Mouse (Mus musculus): ENCODE measurements around the gene Cdyl2. TPM values are rescaled to one million over a fixed set of nuclear protein-coding genes. Genes with fewer than 3 reads are reported as not detected.

Cdyl2 gene
- polyA plus RNA-seq, 1 experiment from 2014 or later = 8.8 TPM

GRCm38 (mm10) chr8:116617891-116618290 lies 114.9 kb downstream of the Cdyl2 start:
- Histone ChIP-seq H3K27me3 (ENCODE audit: insufficient read depth, low read length) (no peaks in the 10 kb centered on the region), H3K4me3 (replicated peaks; ENCODE audit: low read depth, low read length) (no peak overlapping the region), H3K27ac (no peak overlapping the region), H3K9ac (ENCODE audit: low read depth, low read length) (no peak overlapping the region), H3K9me3 (replicated peaks; ENCODE audit: low read length) (no peaks in the 10 kb centered on the region), H3K36me3 (ENCODE audit: insufficient read depth, low read length) (0 out of 2 replicates have a peak, but pooled peaks cover 2% of the 10 kb centered on the region), H3K4me1 (replicated peaks; ENCODE audit: insufficient read depth, low read length) (no peaks in the 10 kb centered on the region), H3K4me2 (ENCODE audit: low read length) (no peak overlapping the region)
- DNase-seq (ENCODE audit: low spot score) = no peak
- ATAC-seq (replicated peaks; ENCODE audit: low FRiP score, low read depth) = no peak
- TF ChIP-seq CTCF (IDR thresholded peaks at IDR 0.05; ENCODE audit: low read depth) = no peak
- WGBS = 66% methylated on average over 4 of the region's 4 CpGs

- Histone ChIP-seq H3K4me1 (replicated peaks; ENCODE audit: insufficient read depth, low read length) (no peaks in the 10 kb centered on the region), H3K4me3 (replicated peaks; ENCODE audit: low read depth, low read length) (no peak overlapping the region), H3K4me2 (ENCODE audit: low read length) (no peak overlapping the region), H3K36me3 (ENCODE audit: insufficient read depth, low read length) (no peaks in the 10 kb centered on the region), H3K27ac (no peak overlapping the region), H3K27me3 (ENCODE audit: insufficient read depth, low read length) (no peaks in the 10 kb centered on the region), H3K9ac (ENCODE audit: low read depth, low read length) (no peak overlapping the region), H3K9me3 (replicated peaks; ENCODE audit: low read length) (no peaks in the 10 kb centered on the region)
- ATAC-seq (replicated peaks; ENCODE audit: low FRiP score, low read depth) (no peak), DNase-seq (ENCODE audit: low spot score) (no peak)
- TF ChIP-seq CTCF (IDR thresholded peaks at IDR 0.05; ENCODE audit: low read depth) = no peak
Measured at GRCm38 (mm10) chr8:116616369-116616768, 116.4 kb downstream of the Cdyl2 start.

- no peak overlapping the region for H3K27ac ChIP-seq
- H3K4me2 ChIP-seq (ENCODE audit: low read length) = no peak overlapping the region
- H3K27me3 ChIP-seq (ENCODE audit: insufficient read depth, low read length) = no peaks in the 10 kb centered on the region
- no peak for TF ChIP-seq CTCF (IDR thresholded peaks at IDR 0.05; ENCODE audit: low read depth)
- H3K9ac ChIP-seq (ENCODE audit: low read depth, low read length) = no peak overlapping the region
- 78% methylated on average over 7 of the region's 7 CpGs for WGBS
- DNase-seq (ENCODE audit: low spot score) (no peak), ATAC-seq (replicated peaks; ENCODE audit: low FRiP score, low read depth) (no peak)
- no peaks in the 10 kb centered on the region for H3K36me3 ChIP-seq (ENCODE audit: insufficient read depth, low read length)
- no peak overlapping the region for H3K4me3 ChIP-seq (replicated peaks; ENCODE audit: low read depth, low read length)
- H3K9me3 ChIP-seq (replicated peaks; ENCODE audit: low read length) = no peaks in the 10 kb centered on the region
- no peaks in the 10 kb centered on the region for H3K4me1 ChIP-seq (replicated peaks; ENCODE audit: insufficient read depth, low read length)
Measured at GRCm38 (mm10) chr8:116614901-116615300, 117.9 kb downstream of the Cdyl2 start.

GRCm38 (mm10) chr8:116606171-116606570 lies 126.6 kb downstream of the Cdyl2 start:
- Histone ChIP-seq H3K27me3 (ENCODE audit: insufficient read depth, low read length) (no peaks in the 10 kb centered on the region), H3K27ac (no peak overlapping the region), H3K4me3 (replicated peaks; ENCODE audit: low read depth, low read length) (no peak overlapping the region), H3K4me1 (replicated peaks; ENCODE audit: insufficient read depth, low read length) (peaks cover 6% of the 10 kb centered on the region; the same call in 1 of the 2 replicates), H3K9me3 (replicated peaks; ENCODE audit: low read length) (no peaks in the 10 kb centered on the region), H3K9ac (ENCODE audit: low read depth, low read length) (no peak overlapping the region), H3K4me2 (ENCODE audit: low read length) (no peak overlapping the region), H3K36me3 (ENCODE audit: insufficient read depth, low read length) (no peaks in the 10 kb centered on the region)
- WGBS = 46% methylated on average over 11 of the region's 13 CpGs
- TF ChIP-seq CTCF (IDR thresholded peaks at IDR 0.05; ENCODE audit: low read depth) = no peak
- ATAC-seq (replicated peaks; ENCODE audit: low FRiP score, low read depth) (no peak), DNase-seq (ENCODE audit: low spot score) (no peak)

GRCm38 (mm10) chr8:116602806-116603205 lies 130.0 kb downstream of the Cdyl2 start:
- no peak for ATAC-seq (replicated peaks; ENCODE audit: low FRiP score, low read depth)
- peak; percentile 28; the same call in 1 of the 2 replicates for TF ChIP-seq CTCF (IDR thresholded peaks at IDR 0.05; ENCODE audit: low read depth)
- Histone ChIP-seq H3K27me3 (ENCODE audit: insufficient read depth, low read length) (no peaks in the 10 kb centered on the region), H3K27ac (no peak overlapping the region), H3K36me3 (ENCODE audit: insufficient read depth, low read length) (no peaks in the 10 kb centered on the region), H3K4me1 (replicated peaks; ENCODE audit: insufficient read depth, low read length) (no peaks in the 10 kb centered on the region; the same call in 1 of the 2 replicates), H3K4me3 (replicated peaks; ENCODE audit: low read depth, low read length) (no peak overlapping the region), H3K9me3 (replicated peaks; ENCODE audit: low read length) (no peaks in the 10 kb centered on the region), H3K4me2 (ENCODE audit: low read length) (no peak overlapping the region), H3K9ac (ENCODE audit: low read depth, low read length) (no peak overlapping the region)
- no peak for DNase-seq (ENCODE audit: low spot score)
- 92% methylated on average over 4 of the region's 4 CpGs for WGBS

GRCm38 (mm10) chr8:116599728-116600127 lies 133.1 kb downstream of the Cdyl2 start:
- H3K27me3 ChIP-seq (ENCODE audit: insufficient read depth, low read length) = no peaks in the 10 kb centered on the region
- 75% methylated on average over 6 of the region's 6 CpGs for WGBS

GRCm38 (mm10) chr8:116591226-116591625 lies 141.6 kb downstream of the Cdyl2 start:
- ATAC-seq (replicated peaks; ENCODE audit: low FRiP score, low read depth) (no peak), DNase-seq (ENCODE audit: low spot score) (no peak)
- no peak for TF ChIP-seq CTCF (IDR thresholded peaks at IDR 0.05; ENCODE audit: low read depth)
- Histone ChIP-seq H3K27me3 (ENCODE audit: insufficient read depth, low read length) (no peaks in the 10 kb centered on the region), H3K9me3 (replicated peaks; ENCODE audit: low read length) (no peaks in the 10 kb centered on the region), H3K27ac (no peak overlapping the region), H3K4me1 (replicated peaks; ENCODE audit: insufficient read depth, low read length) (0 out of 2 replicates have a peak, but pooled peaks cover 3% of the 10 kb centered on the region), H3K4me2 (ENCODE audit: low read length) (no peak overlapping the region), H3K36me3 (ENCODE audit: insufficient read depth, low read length) (no peaks in the 10 kb centered on the region), H3K4me3 (replicated peaks; ENCODE audit: low read depth, low read length) (no peak overlapping the region), H3K9ac (ENCODE audit: low read depth, low read length) (no peak overlapping the region)
- WGBS = 78% methylated on average over 10 of the region's 10 CpGs

More at GRCm38 (mm10) chr8:116599728-116600127, 133.1 kb downstream of the Cdyl2 start:
- Histone ChIP-seq H3K36me3 (ENCODE audit: insufficient read depth, low read length) (no peaks in the 10 kb centered on the region), H3K9me3 (replicated peaks; ENCODE audit: low read length) (no peaks in the 10 kb centered on the region), H3K27ac (no peak overlapping the region), H3K9ac (ENCODE audit: low read depth, low read length) (no peak overlapping the region), H3K4me3 (replicated peaks; ENCODE audit: low read depth, low read length) (no peak overlapping the region), H3K4me2 (ENCODE audit: low read length) (no peak overlapping the region), H3K4me1 (replicated peaks; ENCODE audit: insufficient read depth, low read length) (no peaks in the 10 kb centered on the region)
- no peak for TF ChIP-seq CTCF (IDR thresholded peaks at IDR 0.05; ENCODE audit: low read depth)
- no peak for DNase-seq (ENCODE audit: low spot score)
- ATAC-seq (replicated peaks; ENCODE audit: low FRiP score, low read depth) = no peak
